Mouse (Mus musculus) liver, adult 2 months (tissue): ENCODE measurements around the gene Cep97.

ENCODE experiments used
- CTCF ChIP-seq: fragments of 200-500 bp; IDR thresholded peaks from 2 replicates; pipeline ENCODE4 v1.5.1; 2011; ENCODE audit warnings: low read depth, low read length, control low read depth
- POLR2A ChIP-seq: fragments of 200-500 bp; IDR thresholded peaks from 2 replicates; pipeline ENCODE4 v1.6.1; 2011; ENCODE audit warnings: low read length, control low read depth; ENCODE audit not compliant: insufficient read depth; ENCODE audit errors: extremely low read depth

GRCm38 (mm10) chr16:55895651-55896095, 39.0 kb downstream of the Cep97 start:
- TF ChIP-seq CTCF, result no peak
- TF ChIP-seq POLR2A, result no peak
